Mouse (Mus musculus): Measurements from ENCODE around the gene Nudt22.

DNA sequence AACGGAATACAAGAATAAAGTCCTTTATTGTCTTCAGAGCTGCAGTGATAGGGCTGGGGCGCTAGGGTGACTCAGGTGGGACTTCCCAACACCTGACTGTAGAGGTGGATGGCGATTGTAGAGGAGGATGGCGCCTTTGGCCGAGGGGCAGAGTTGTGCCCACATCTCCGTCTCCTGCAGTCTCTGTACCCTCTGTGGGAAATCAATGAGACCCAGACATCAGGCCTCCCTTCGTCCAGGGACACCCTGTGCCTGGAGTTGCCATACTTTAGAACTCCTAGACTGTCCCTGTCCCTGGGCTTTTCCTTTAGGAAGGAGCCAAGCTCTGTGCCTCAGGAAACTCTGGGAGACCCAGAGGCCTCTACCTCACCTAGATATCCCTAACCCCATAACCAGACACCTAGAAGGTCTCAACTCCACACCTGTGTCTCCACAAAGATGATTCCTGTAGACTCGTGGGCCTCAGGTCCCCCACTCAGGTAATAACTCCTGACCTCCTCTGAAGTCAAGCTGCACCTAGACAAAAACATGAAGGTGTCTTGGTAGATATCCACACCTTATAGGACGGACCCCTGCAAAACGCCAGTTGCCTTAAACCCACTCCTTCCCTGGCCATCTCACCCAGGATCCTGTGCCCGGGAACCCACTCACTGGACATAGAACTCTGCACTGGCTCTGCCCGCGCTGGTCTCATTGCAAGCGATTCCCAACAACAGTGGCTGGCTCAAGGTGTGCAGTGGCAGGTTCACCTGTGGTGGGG lies 2.7 kb downstream of the Nudt22 start:
- TF ChIP-seq CTCF (IDR thresholded peaks at IDR 0.05) (no peak; the same call in 1 of the 2 replicates), EP300 (IDR thresholded peaks at IDR 0.05) (no peak)
